In genomic region chr13:101016181-101016580, GRCm38 (mm10) we compare ENCODE assay signal across 19 mouse cellular contexts.
DNase-seq lines count a peak whose midpoint lies in the region; ATAC-seq and TF ChIP-seq lines count a peak whose summit lies in the region.
"Had no signal": no experiment of that assay in that cellular context is flagged by ENCODE, and none has a peak within 500 bp of the region (broad histone marks: within the 10 kb centered on the region; RNA-seq: fewer than 3 reads in every experiment).

No protein-coding gene starts in this region.

- no peaks in the 10 kb centered on the region for H3K27me3 ChIP-seq in kidney, embryonic 16.5 days (ENCODE audit: insufficient read depth, low read length)
- H3K27me3 ChIP-seq in Patski, result no peaks in the 10 kb centered on the region
- H3K27me3 ChIP-seq in intestine, embryonic 16.5 days (replicated peaks; ENCODE audit: control insufficient read depth, insufficient read depth, low read length), result no peaks in the 10 kb centered on the region
- H3K27me3 ChIP-seq: CH12.LX; forebrain, embryonic 13.5 days; heart, embryonic 12.5 days had no signal

- no peak overlapping the region for H3K9ac ChIP-seq in kidney, embryonic 16.5 days (replicated peaks; ENCODE audit: low read length)
- H3K9ac ChIP-seq in intestine, embryonic 16.5 days (ENCODE audit: low read depth, low read length), result no peak overlapping the region
- H3K9ac ChIP-seq: forebrain, embryonic 13.5 days; forebrain, postnatal 0 days; heart, embryonic 12.5 days had no signal

- CTCF ChIA-PET in Patski (lab: Charles Lee), result interaction anchor here (0.7 to 1.6 kb wide), 3 partner anchors 10 to 55 kb away, joined by 3 to 5 read pairs (median 4); no protein-coding TSS in a partner anchor

- DNase-seq in kidney, adult 8-10 months, result peak; percentile 32 to 69
- no peak for DNase-seq in kidney, adult 11 months
- peak; percentile 14 for DNase-seq in kidney, postnatal 14 days
- peak; percentile 91 for DNase-seq in Patski (ENCODE audit: low read depth, low spot score)
- no peak for DNase-seq in urinary bladder, postnatal 36 days (ENCODE audit: low spot score in 2 of 2)
- DNase-seq: adrenal gland, adult 8-10 months; adrenal gland, postnatal 36 days; cerebellum, adult 2 months; cerebellum, postnatal 10 days; forebrain, postnatal 0 days; gastrocnemius, postnatal 14 days; heart, adult 2 months had no signal

- WGBS in kidney, embryonic 16.5 days, result 7% methylated on average over 1 of the region's 1 CpGs
- WGBS in intestine, embryonic 16.5 days, result 26% methylated on average over 1 of the region's 1 CpGs

- ATAC-seq in kidney, embryonic 16.5 days (ENCODE audit: low FRiP score, low TSS enrichment), result no peak
- peak; percentile 44 for ATAC-seq in Patski
- ATAC-seq in intestine, embryonic 16.5 days, result peak; percentile 71
- ATAC-seq: forebrain, embryonic 13.5 days; forebrain, postnatal 0 days had no signal

- POLR2A ChIA-PET in Patski (lab: Charles Lee), result interaction anchor here (0.7 kb wide), 1 partner anchor 215 kb away, joined by 3 read pairs; no protein-coding TSS in a partner anchor

- no peaks in the 10 kb centered on the region for H3K9me3 ChIP-seq in kidney, embryonic 16.5 days (ENCODE audit: low read length)
- H3K9me3 ChIP-seq in intestine, embryonic 16.5 days (ENCODE audit: control insufficient read depth, low read length), result no peaks in the 10 kb centered on the region; the same call in 1 of the 2 replicates
- H3K9me3 ChIP-seq: embryonic facial prominence, embryonic 10.5 days; forebrain, embryonic 13.5 days; heart, embryonic 12.5 days; hindbrain, embryonic 10.5 days had no signal

- no peaks in the 10 kb centered on the region for H3K4me1 ChIP-seq in kidney, embryonic 16.5 days (ENCODE audit: insufficient read depth, low read length)
- no peaks in the 10 kb centered on the region for H3K4me1 ChIP-seq in intestine, embryonic 16.5 days (ENCODE audit: control insufficient read depth, insufficient read depth, low read length)
- H3K4me1 ChIP-seq: heart, embryonic 12.5 days; hindbrain, embryonic 10.5 days had no signal

- H3K4me3 ChIP-seq in kidney, embryonic 16.5 days (ENCODE audit: low read length), result no peak overlapping the region
- H3K4me3 ChIP-seq in intestine, embryonic 16.5 days (ENCODE audit: low read length), result no peak overlapping the region
- H3K4me3 ChIP-seq: embryonic facial prominence, embryonic 10.5 days; forebrain, embryonic 13.5 days; heart, adult 2 months; heart, embryonic 12.5 days; hindbrain, embryonic 10.5 days had no signal

- no peaks in the 10 kb centered on the region for H3K36me3 ChIP-seq in kidney, embryonic 16.5 days (ENCODE audit: insufficient read depth, low read length)
- no peaks in the 10 kb centered on the region for H3K36me3 ChIP-seq in intestine, embryonic 16.5 days (ENCODE audit: control insufficient read depth, insufficient read depth, low read length)
- H3K36me3 ChIP-seq: embryonic facial prominence, embryonic 10.5 days; heart, embryonic 12.5 days; hindbrain, embryonic 10.5 days had no signal

- no peak overlapping the region for H3K4me2 ChIP-seq in kidney, embryonic 16.5 days (replicated peaks; ENCODE audit: low read depth, low read length)
- no peak overlapping the region for H3K4me2 ChIP-seq in intestine, embryonic 16.5 days (ENCODE audit: low read depth, low read length)
- H3K4me2 ChIP-seq: forebrain, embryonic 13.5 days; heart, embryonic 12.5 days had no signal

- no peak for TF ChIP-seq CTCF in Patski (IDR thresholded peaks at IDR 0.05)

- in situ Hi-C loops in Patski (cut with MboI; ENCODE audit: low pct_unique_long_range_greater_than_20kb), result no loop called here

- H3K27ac ChIP-seq in kidney, embryonic 16.5 days (ENCODE audit: low read length), result no peak overlapping the region
- no peak overlapping the region for H3K27ac ChIP-seq in intestine, embryonic 16.5 days (ENCODE audit: low read length)
- H3K27ac ChIP-seq: embryonic facial prominence, embryonic 10.5 days; forebrain, embryonic 13.5 days; heart, adult 2 months; hindbrain, embryonic 10.5 days had no signal

Comparison
In these comparisons a context has a peak if more than half of its experiments do, and no peak if none do; other contexts are left out.
1. DNase-seq: peak in kidney, adult 8-10 months (2 of 2), kidney, postnatal 14 days (single experiment) and Patski (single experiment); none in kidney, adult 11 months (single experiment) and urinary bladder, postnatal 36 days (0 of 2).